Mouse (Mus musculus): ENCODE data around the gene Wdr91. TPM values are rescaled to one million over a fixed set of nuclear protein-coding genes. Genes with fewer than 3 reads are reported as not detected.
A peak's percentile ranks its signal among the peaks of the same experiment; 100 is the strongest.

Gene Wdr91
- total RNA-seq, 1 experiment = 22.6 TPM

GRCm38 (mm10) chr6:34951956-34952667, 41.4 kb upstream of the Wdr91 start:
- TF ChIP-seq ZC3H11A (IDR thresholded peaks at IDR 0.05; ENCODE audit: borderline replicate concordance, low read depth, low read length) = no peak
- TF ChIP-seq ZNF384 (IDR thresholded peaks at IDR 0.05; ENCODE audit: low read depth, low read length) = no peak
- no peak for TF ChIP-seq MAFK (IDR thresholded peaks at IDR 0.05; ENCODE audit: insufficient read depth, low read depth, low read length)
- TF ChIP-seq HCFC1 (IDR thresholded peaks at IDR 0.05; ENCODE audit: borderline replicate concordance, insufficient read depth, low read length) = no peak
- TF ChIP-seq CHD2 (IDR thresholded peaks at IDR 0.05; ENCODE audit: low read depth, low read length) = no peak
- no peak overlapping the region for H3K9ac ChIP-seq (ENCODE audit: insufficient read depth, low read depth, low read length, poor library complexity, severe bottlenecking)
- H3K4me3 ChIP-seq (ENCODE audit: insufficient read depth in 1 of 2, low read depth in 1 of 2, low read length in 2 of 2, poor library complexity in 1 of 2, severe bottlenecking in 1 of 2) = no peak overlapping the region
- H3K27ac ChIP-seq (ENCODE audit: insufficient read depth, low read depth, low read length, poor library complexity, severe bottlenecking) = no peak overlapping the region
- in situ Hi-C loops (cut with MboI; ENCODE audit: low sequenced_read_pairs in 2 of 2, unreplicated experiment in 2 of 2) = no loop called here
- H3K4me1 ChIP-seq (ENCODE audit: control insufficient read depth in 2 of 2, insufficient read depth in 2 of 2, low read length in 2 of 2, poor library complexity in 1 of 2) = peaks cover 0 to 4% of the 10 kb centered on the region in 2 experiments; a peak in 1 of 4 replicates
- DNase-seq (ENCODE audit: low read depth, low spot score) = no peak
- H3K9me3 ChIP-seq (ENCODE audit: control insufficient read depth, insufficient read depth, low read depth, low read length) = no peaks in the 10 kb centered on the region
- no peaks in the 10 kb centered on the region for H3K36me3 ChIP-seq (ENCODE audit: control insufficient read depth, insufficient read depth, low read length, poor library complexity, severe bottlenecking)

- no peaks in the 10 kb centered on the region for H3K9me3 ChIP-seq (ENCODE audit: control insufficient read depth, insufficient read depth, low read depth, low read length)
- in situ Hi-C loops (cut with MboI; ENCODE audit: low sequenced_read_pairs in 2 of 2, unreplicated experiment in 2 of 2) = no loop called here
- no peak overlapping the region for H3K27ac ChIP-seq (ENCODE audit: insufficient read depth, low read depth, low read length, poor library complexity, severe bottlenecking)
- no peaks in the 10 kb centered on the region for H3K36me3 ChIP-seq (ENCODE audit: control insufficient read depth, insufficient read depth, low read length, poor library complexity, severe bottlenecking)
- no peak for TF ChIP-seq ZC3H11A (IDR thresholded peaks at IDR 0.05; ENCODE audit: borderline replicate concordance, low read depth, low read length)
- no peak for TF ChIP-seq HCFC1 (IDR thresholded peaks at IDR 0.05; ENCODE audit: borderline replicate concordance, insufficient read depth, low read length)
- no peak for TF ChIP-seq MAFK (IDR thresholded peaks at IDR 0.05; ENCODE audit: insufficient read depth, low read depth, low read length)
- TF ChIP-seq CHD2 (IDR thresholded peaks at IDR 0.05; ENCODE audit: low read depth, low read length) = no peak
- TF ChIP-seq ZNF384 (IDR thresholded peaks at IDR 0.05; ENCODE audit: low read depth, low read length) = no peak
- no peak for DNase-seq (ENCODE audit: low read depth, low spot score)
- no peak overlapping the region for H3K4me3 ChIP-seq (ENCODE audit: insufficient read depth in 1 of 2, low read depth in 1 of 2, low read length in 2 of 2, poor library complexity in 1 of 2, severe bottlenecking in 1 of 2)
- H3K4me1 ChIP-seq (ENCODE audit: control insufficient read depth in 2 of 2, insufficient read depth in 2 of 2, low read length in 2 of 2, poor library complexity in 1 of 2) = peaks cover 0 to 4% of the 10 kb centered on the region in 2 experiments; a peak in 1 of 4 replicates
- no peak overlapping the region for H3K9ac ChIP-seq (ENCODE audit: insufficient read depth, low read depth, low read length, poor library complexity, severe bottlenecking)
These were observed 40.8 kb upstream of the Wdr91 start for GRCm38 (mm10) chr6:34951518-34951917.

GRCm38 (mm10) chr6:34948461-34948860, 37.8 kb upstream of the Wdr91 start:
- in situ Hi-C loops (cut with MboI; ENCODE audit: low sequenced_read_pairs in 2 of 2, unreplicated experiment in 2 of 2) = no loop called here
- H3K4me1 ChIP-seq (ENCODE audit: control insufficient read depth in 2 of 2, insufficient read depth in 2 of 2, low read length in 2 of 2, poor library complexity in 1 of 2) = peaks cover 2 to 8% of the 10 kb centered on the region in 2 experiments; a peak in 2 of 4 replicates
- no peaks in the 10 kb centered on the region for H3K36me3 ChIP-seq (ENCODE audit: control insufficient read depth, insufficient read depth, low read length, poor library complexity, severe bottlenecking)
- H3K9ac ChIP-seq (ENCODE audit: insufficient read depth, low read depth, low read length, poor library complexity, severe bottlenecking) = 0 out of 2 replicates have a peak overlapping the region, but pooled peaks have one; percentile 15
- no peak overlapping the region for H3K27ac ChIP-seq (ENCODE audit: insufficient read depth, low read depth, low read length, poor library complexity, severe bottlenecking)
- no peak for TF ChIP-seq CHD2 (IDR thresholded peaks at IDR 0.05; ENCODE audit: low read depth, low read length)
- no peak for TF ChIP-seq ZNF384 (IDR thresholded peaks at IDR 0.05; ENCODE audit: low read depth, low read length)
- no peak for TF ChIP-seq ZC3H11A (IDR thresholded peaks at IDR 0.05; ENCODE audit: borderline replicate concordance, low read depth, low read length)
- TF ChIP-seq MAFK (IDR thresholded peaks at IDR 0.05; ENCODE audit: insufficient read depth, low read depth, low read length) = no peak
- TF ChIP-seq HCFC1 (IDR thresholded peaks at IDR 0.05; ENCODE audit: borderline replicate concordance, insufficient read depth, low read length) = no peak
- no peak for DNase-seq (ENCODE audit: low read depth, low spot score)
- no peaks in the 10 kb centered on the region for H3K9me3 ChIP-seq (ENCODE audit: control insufficient read depth, insufficient read depth, low read depth, low read length)
- peak overlapping the region; percentile 43 to 65 for H3K4me3 ChIP-seq (ENCODE audit: insufficient read depth in 1 of 2, low read depth in 1 of 2, low read length in 2 of 2, poor library complexity in 1 of 2, severe bottlenecking in 1 of 2)

- in situ Hi-C loops (cut with MboI; ENCODE audit: low sequenced_read_pairs in 2 of 2, unreplicated experiment in 2 of 2) = no loop called here
- H3K9ac ChIP-seq (ENCODE audit: insufficient read depth, low read depth, low read length, poor library complexity, severe bottlenecking) = no peak overlapping the region
- DNase-seq (ENCODE audit: low read depth, low spot score) = no peak
- H3K4me3 ChIP-seq (ENCODE audit: insufficient read depth in 1 of 2, low read depth in 1 of 2, low read length in 2 of 2, poor library complexity in 1 of 2, severe bottlenecking in 1 of 2) = no peak overlapping the region
- TF ChIP-seq MAFK (IDR thresholded peaks at IDR 0.05; ENCODE audit: insufficient read depth, low read depth, low read length) (no peak), HCFC1 (IDR thresholded peaks at IDR 0.05; ENCODE audit: borderline replicate concordance, insufficient read depth, low read length) (no peak), ZNF384 (IDR thresholded peaks at IDR 0.05; ENCODE audit: low read depth, low read length) (no peak), CHD2 (IDR thresholded peaks at IDR 0.05; ENCODE audit: low read depth, low read length) (no peak), ZC3H11A (IDR thresholded peaks at IDR 0.05; ENCODE audit: borderline replicate concordance, low read depth, low read length) (no peak)
- no peaks in the 10 kb centered on the region for H3K36me3 ChIP-seq (ENCODE audit: control insufficient read depth, insufficient read depth, low read length, poor library complexity, severe bottlenecking)
- H3K9me3 ChIP-seq (ENCODE audit: control insufficient read depth, insufficient read depth, low read depth, low read length) = no peaks in the 10 kb centered on the region
- no peak overlapping the region for H3K27ac ChIP-seq (ENCODE audit: insufficient read depth, low read depth, low read length, poor library complexity, severe bottlenecking)
- H3K4me1 ChIP-seq (ENCODE audit: control insufficient read depth in 2 of 2, insufficient read depth in 2 of 2, low read length in 2 of 2, poor library complexity in 1 of 2) = peaks cover 2 to 11% of the 10 kb centered on the region in 2 experiments; a peak in 2 of 4 replicates
These were observed 35.9 kb upstream of the Wdr91 start for GRCm38 (mm10) chr6:34946486-34947079.
